Mouse (Mus musculus) heart, postnatal 0 days (tissue): Measurements from ENCODE around the gene Rundc1.
"Not testable (repeated sequence)": the region's sequence is repeated elsewhere in the genome, so short reads cannot be mapped to it uniquely, and the experiment has no call there.

ENCODE experiments used
- CTCF ChIP-seq: IDR thresholded peaks from 2 replicates; pipeline ENCODE4 v1.5.1; 2016; ENCODE audit warnings: antibody characterized with exemption, control low read depth, low read depth
- EP300 ChIP-seq: IDR thresholded peaks from 2 replicates; pipeline ENCODE4 v1.6.1; 2016; ENCODE audit warnings: antibody characterized with exemption, low read depth

DNA sequence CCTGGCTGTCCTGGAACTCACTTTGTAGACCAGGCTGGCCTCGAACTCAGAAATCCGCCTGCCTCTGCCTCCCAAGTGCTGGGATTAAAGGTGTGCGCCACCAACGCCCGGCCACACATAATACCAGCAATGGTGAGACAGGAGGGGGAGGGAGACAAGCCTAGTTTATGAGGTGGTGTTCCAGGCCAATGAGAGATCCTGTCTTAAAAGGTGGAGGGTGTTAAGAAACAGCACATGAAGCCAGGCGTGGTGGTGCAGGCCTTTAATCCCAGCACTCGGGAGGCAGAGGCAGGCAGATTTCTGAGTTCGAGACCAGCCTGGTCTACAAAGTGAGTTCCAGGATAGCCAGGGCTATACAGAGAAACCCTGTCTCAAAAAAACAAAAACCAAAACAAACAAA lies 46.7 kb upstream of the Rundc1 start:
- not testable (repeated sequence) for TF ChIP-seq CTCF, EP300
